Mouse (Mus musculus) B cell, adult 2 months (primary cell): ENCODE results near the gene Gm26566.

Experiments
- DNase-seq, 2 experiments: peaks; one replicate each; pipeline ENCODE4 v3.0.0; 2022

The Gm26566 gene

GRCm38 (mm10) chr4:88721791-88722721 lies at the start of gene Gm26566, which contains the start of gene Klhl9:
Gene Gm26566 (plus strand): TSS chr4:88721805.
Gene Klhl9 (minus strand): TSS chr4:88722465.
- DNase-seq, result peak; percentile 82 to 85

- DNase-seq, result no peak
Observed at GRCm38 (mm10) chr4:88676824-88677223, 44.8 kb upstream of the Gm26566 start, which contains the start of gene Ifna16. Gene Ifna16 (minus strand): TSS chr4:88676924.

GRCm38 (mm10) chr4:88680362-88680761 lies 41.2 kb upstream of the Gm26566 start:
- peak; percentile 34 to 47 for DNase-seq

GRCm38 (mm10) chr4:88681353-88681752 lies 40.3 kb upstream of the Gm26566 start:
- DNase-seq, result no peak

GRCm38 (mm10) chr4:88683812-88684211 lies 37.8 kb upstream of the Gm26566 start, which contains the start of gene Ifna2:
Gene Ifna2 (minus strand): TSS chr4:88683912.
- no peak for DNase-seq

- no peak for DNase-seq
Observed at GRCm38 (mm10) chr4:88691259-88691658, 30.3 kb upstream of the Gm26566 start, which contains the start of gene Ifnab. Gene Ifnab (minus strand): TSS chr4:88691359.

GRCm38 (mm10) chr4:88692537-88692936 lies 29.1 kb upstream of the Gm26566 start:
- no peak for DNase-seq

- DNase-seq, result no peak
Observed at GRCm38 (mm10) chr4:88693392-88693791, 28.2 kb upstream of the Gm26566 start.

- DNase-seq, result peak; percentile 83 to 84
Observed at GRCm38 (mm10) chr4:88696237-88696884, 25.2 kb upstream of the Gm26566 start.

- no peak for DNase-seq
Observed at GRCm38 (mm10) chr4:88697108-88697507, 24.5 kb upstream of the Gm26566 start.

- no peak for DNase-seq
Observed at GRCm38 (mm10) chr4:88697753-88698152, 23.9 kb upstream of the Gm26566 start.

- DNase-seq, result no peak
Observed at GRCm38 (mm10) chr4:88698781-88699180, 22.8 kb upstream of the Gm26566 start.

GRCm38 (mm10) chr4:88699301-88699700 lies 22.3 kb upstream of the Gm26566 start:
- no peak for DNase-seq

- peak; percentile 49 to 52 for DNase-seq
Observed at GRCm38 (mm10) chr4:88705924-88706323, 15.7 kb upstream of the Gm26566 start.

GRCm38 (mm10) chr4:88707128-88707826 lies 14.3 kb upstream of the Gm26566 start:
- no peak for DNase-seq

- DNase-seq, result no peak
Observed at GRCm38 (mm10) chr4:88714281-88714680, 7.3 kb upstream of the Gm26566 start.

- no peak for DNase-seq
Observed at GRCm38 (mm10) chr4:88715059-88715458, 6.5 kb upstream of the Gm26566 start.

- DNase-seq, result no peak
Observed at GRCm38 (mm10) chr4:88718715-88719114, 2.9 kb upstream of the Gm26566 start.

- no peak for DNase-seq
Observed at GRCm38 (mm10) chr4:88723497-88724090, 2.0 kb downstream of the Gm26566 start.

- DNase-seq, result peak; percentile 4 to 16
Observed at GRCm38 (mm10) chr4:88726727-88727126, 5.1 kb downstream of the Gm26566 start.

GRCm38 (mm10) chr4:88727324-88727723 lies 5.7 kb downstream of the Gm26566 start:
- DNase-seq, result peak; percentile 44 to 45

- peak; percentile 86 to 87 for DNase-seq
Observed at GRCm38 (mm10) chr4:88738480-88738879, 16.9 kb downstream of the Gm26566 start.

GRCm38 (mm10) chr4:88739036-88739435 lies 17.4 kb downstream of the Gm26566 start:
- DNase-seq, result no peak
